Mouse (Mus musculus): Measurements from ENCODE around the gene Rsc1a1. TPM values are rescaled to one million over a fixed set of nuclear protein-coding genes. Genes with fewer than 3 reads are reported as not detected.

The Rsc1a1 gene
- total RNA-seq, 1 experiment from 2014 or later = 13.9 TPM

Other genes with a start within 250 kb of the Rsc1a1 start
- gene Srarp, start 249.5 kb downstream of the Rsc1a1 start, total RNA-seq (2017) = not detected in 2 replicates
- 15.0 and 19.4 TPM in 2 replicates for gene Zbtb17, start 240.9 kb downstream of the Rsc1a1 start, total RNA-seq (2017)
- 32.7 and 43.0 TPM in 2 replicates for gene Spen, start 147.0 kb downstream of the Rsc1a1 start, total RNA-seq (2017)
- not detected in 2 replicates for gene Fblim1, start 79.5 kb downstream of the Rsc1a1 start, total RNA-seq (2017)
- gene Tmem82, start 67.0 kb downstream of the Rsc1a1 start, total RNA-seq (2017) = 0.29 and 0.32 TPM in 2 replicates
- gene Slc25a34, start 61.8 kb downstream of the Rsc1a1 start, total RNA-seq (2017) = 0.09 TPM in 1 of 2 replicates, not detected in the other
- 3.8 and 6.3 TPM in 2 replicates for gene Plekhm2, start 20.7 kb downstream of the Rsc1a1 start, total RNA-seq (2017)
- 27.4 and 30.6 TPM in 2 replicates for gene Ddi2, start 37.8 kb upstream of the Rsc1a1 start, total RNA-seq (2017)
- gene Agmat, start 61.1 kb upstream of the Rsc1a1 start, total RNA-seq (2017) = not detected in 2 replicates
- gene Dnajc16, start 105.3 kb upstream of the Rsc1a1 start, total RNA-seq (2017) = 4.9 and 9.0 TPM in 2 replicates
- gene Casp9, start 108.0 kb upstream of the Rsc1a1 start, total RNA-seq (2017) = 12.1 and 14.2 TPM in 2 replicates
- not detected in 2 replicates for gene Cela2a, start 140.6 kb upstream of the Rsc1a1 start, total RNA-seq (2017)
- gene Ctrc, start 160.8 kb upstream of the Rsc1a1 start, total RNA-seq (2017) = not detected in 2 replicates
- 32.6 and 46.1 TPM in 2 replicates for gene Efhd2, start 189.3 kb upstream of the Rsc1a1 start, total RNA-seq (2017)

Data from common myeloid progenitor, adult 5-6 weeks (primary cell).